Mouse (Mus musculus): ENCODE measurements around the gene Plekha7. TPM values are rescaled to one million over a fixed set of nuclear protein-coding genes. Genes with fewer than 3 reads are reported as not detected.
A peak's percentile ranks its signal among the peaks of the same experiment; 100 is the strongest.

Plekha7 gene
- polyA plus RNA-seq, 1 experiment: 13.5 TPM

GRCm38 (mm10) chr7:116172774-116173173, 135.4 kb downstream of the Plekha7 start:
- Histone ChIP-seq H3K4me3 (replicated peaks; ENCODE audit: insufficient read depth, low read depth, low read length) (no peak overlapping the region), H3K27ac (ENCODE audit: insufficient read depth, low read length) (no peak overlapping the region), H3K27me3 (ENCODE audit: control insufficient read depth, insufficient read depth, low read length) (no peaks in the 10 kb centered on the region), H3K4me1 (ENCODE audit: control insufficient read depth, insufficient read depth, low read length) (no peaks in the 10 kb centered on the region)
- DNase-seq: no peak
- TF ChIP-seq CTCF (IDR thresholded peaks at IDR 0.05; ENCODE audit: borderline replicate concordance, insufficient read depth, low read depth, low read length) (no peak), POLR2A (IDR thresholded peaks at IDR 0.05; ENCODE audit: borderline replicate concordance, insufficient read depth, low read length) (no peak)
- WGBS: 26% methylated on average over 10 of the region's 10 CpGs

GRCm38 (mm10) chr7:116169426-116169825, 138.8 kb downstream of the Plekha7 start:
- Histone ChIP-seq H3K27ac (ENCODE audit: insufficient read depth, low read length) (no peak overlapping the region), H3K4me3 (replicated peaks; ENCODE audit: insufficient read depth, low read depth, low read length) (no peak overlapping the region), H3K27me3 (ENCODE audit: control insufficient read depth, insufficient read depth, low read length) (no peaks in the 10 kb centered on the region), H3K4me1 (ENCODE audit: control insufficient read depth, insufficient read depth, low read length) (no peaks in the 10 kb centered on the region)
- DNase-seq: no peak
- TF ChIP-seq POLR2A (IDR thresholded peaks at IDR 0.05; ENCODE audit: borderline replicate concordance, insufficient read depth, low read length) (no peak), CTCF (IDR thresholded peaks at IDR 0.05; ENCODE audit: borderline replicate concordance, insufficient read depth, low read depth, low read length) (no peak)
- WGBS: 37% methylated on average over 4 of the region's 4 CpGs

GRCm38 (mm10) chr7:116168224-116168623, 140.0 kb downstream of the Plekha7 start:
- no peaks in the 10 kb centered on the region for H3K4me1 ChIP-seq (ENCODE audit: control insufficient read depth, insufficient read depth, low read length)
- no peak overlapping the region for H3K4me3 ChIP-seq (replicated peaks; ENCODE audit: insufficient read depth, low read depth, low read length)
- WGBS: 92% methylated on average over 7 of the region's 7 CpGs
- no peak for DNase-seq
- H3K27ac ChIP-seq (ENCODE audit: insufficient read depth, low read length): no peak overlapping the region
- no peaks in the 10 kb centered on the region for H3K27me3 ChIP-seq (ENCODE audit: control insufficient read depth, insufficient read depth, low read length)
- TF ChIP-seq POLR2A (IDR thresholded peaks at IDR 0.05; ENCODE audit: borderline replicate concordance, insufficient read depth, low read length): no peak
- TF ChIP-seq CTCF (IDR thresholded peaks at IDR 0.05; ENCODE audit: borderline replicate concordance, insufficient read depth, low read depth, low read length): no peak

GRCm38 (mm10) chr7:116164232-116164631, 143.9 kb downstream of the Plekha7 start:
- Histone ChIP-seq H3K27ac (ENCODE audit: insufficient read depth, low read length) (no peak overlapping the region), H3K4me1 (ENCODE audit: control insufficient read depth, insufficient read depth, low read length) (no peaks in the 10 kb centered on the region), H3K4me3 (replicated peaks; ENCODE audit: insufficient read depth, low read depth, low read length) (no peak overlapping the region), H3K27me3 (ENCODE audit: control insufficient read depth, insufficient read depth, low read length) (no peaks in the 10 kb centered on the region)
- WGBS: 56% methylated on average over 12 of the region's 12 CpGs
- no peak for DNase-seq
- TF ChIP-seq CTCF (IDR thresholded peaks at IDR 0.05; ENCODE audit: borderline replicate concordance, insufficient read depth, low read depth, low read length) (no peak), POLR2A (IDR thresholded peaks at IDR 0.05; ENCODE audit: borderline replicate concordance, insufficient read depth, low read length) (no peak)

GRCm38 (mm10) chr7:116161544-116161943, 146.6 kb downstream of the Plekha7 start:
- no peaks in the 10 kb centered on the region for H3K27me3 ChIP-seq (ENCODE audit: control insufficient read depth, insufficient read depth, low read length)
- WGBS: 21% methylated on average over 5 of the region's 5 CpGs
- no peak overlapping the region for H3K27ac ChIP-seq (ENCODE audit: insufficient read depth, low read length)
- peak; percentile 87 for TF ChIP-seq CTCF (IDR thresholded peaks at IDR 0.05; ENCODE audit: borderline replicate concordance, insufficient read depth, low read depth, low read length)
- no peak for TF ChIP-seq POLR2A (IDR thresholded peaks at IDR 0.05; ENCODE audit: borderline replicate concordance, insufficient read depth, low read length)
- no peak overlapping the region for H3K4me3 ChIP-seq (replicated peaks; ENCODE audit: insufficient read depth, low read depth, low read length)
- peak; percentile 38 to 46 for DNase-seq
- H3K4me1 ChIP-seq (ENCODE audit: control insufficient read depth, insufficient read depth, low read length): no peaks in the 10 kb centered on the region

GRCm38 (mm10) chr7:116156894-116157143, 151.4 kb downstream of the Plekha7 start:
- DNase-seq: no peak
- Histone ChIP-seq H3K27ac (ENCODE audit: insufficient read depth, low read length) (no peak overlapping the region), H3K4me1 (ENCODE audit: control insufficient read depth, insufficient read depth, low read length) (no peaks in the 10 kb centered on the region; the same call in 1 of the 2 replicates), H3K27me3 (ENCODE audit: control insufficient read depth, insufficient read depth, low read length) (no peaks in the 10 kb centered on the region), H3K4me3 (replicated peaks; ENCODE audit: insufficient read depth, low read depth, low read length) (no peak overlapping the region)
- 56% methylated on average over 14 of the region's 14 CpGs for WGBS
- no peak for TF ChIP-seq CTCF (IDR thresholded peaks at IDR 0.05; ENCODE audit: borderline replicate concordance, insufficient read depth, low read depth, low read length)
- TF ChIP-seq POLR2A (IDR thresholded peaks at IDR 0.05; ENCODE audit: borderline replicate concordance, insufficient read depth, low read length): no peak

- no peak; the same call in 1 of the 2 replicates for TF ChIP-seq CTCF (IDR thresholded peaks at IDR 0.05; ENCODE audit: borderline replicate concordance, insufficient read depth, low read depth, low read length)
- TF ChIP-seq POLR2A (IDR thresholded peaks at IDR 0.05; ENCODE audit: borderline replicate concordance, insufficient read depth, low read length): no peak
- DNase-seq: no peak
- H3K27me3 ChIP-seq (ENCODE audit: control insufficient read depth, insufficient read depth, low read length): no peaks in the 10 kb centered on the region
- WGBS: 56% methylated on average over 17 of the region's 17 CpGs
- no peak overlapping the region for H3K4me3 ChIP-seq (replicated peaks; ENCODE audit: insufficient read depth, low read depth, low read length)
- no peaks in the 10 kb centered on the region; the same call in 1 of the 2 replicates for H3K4me1 ChIP-seq (ENCODE audit: control insufficient read depth, insufficient read depth, low read length)
- H3K27ac ChIP-seq (ENCODE audit: insufficient read depth, low read length): no peak overlapping the region
Measured at GRCm38 (mm10) chr7:116156072-116156893, 151.9 kb downstream of the Plekha7 start.

- no peak for DNase-seq
- H3K4me1 ChIP-seq (ENCODE audit: control insufficient read depth, insufficient read depth, low read length): no peaks in the 10 kb centered on the region; the same call in 1 of the 2 replicates
- no peak overlapping the region for H3K4me3 ChIP-seq (replicated peaks; ENCODE audit: insufficient read depth, low read depth, low read length)
- no peaks in the 10 kb centered on the region for H3K27me3 ChIP-seq (ENCODE audit: control insufficient read depth, insufficient read depth, low read length)
- H3K27ac ChIP-seq (ENCODE audit: insufficient read depth, low read length): no peak overlapping the region
- TF ChIP-seq POLR2A (IDR thresholded peaks at IDR 0.05; ENCODE audit: borderline replicate concordance, insufficient read depth, low read length) (no peak), CTCF (IDR thresholded peaks at IDR 0.05; ENCODE audit: borderline replicate concordance, insufficient read depth, low read depth, low read length) (no peak)
- WGBS: 59% methylated on average over 2 of the region's 2 CpGs
Measured at GRCm38 (mm10) chr7:116153781-116154368, 154.3 kb downstream of the Plekha7 start.
